Mouse (Mus musculus): ENCODE data around the gene Ptx4. TPM values are rescaled to one million over a fixed set of nuclear protein-coding genes. Genes with fewer than 3 reads are reported as not detected.
A peak's percentile ranks its signal among the peaks of the same experiment; 100 is the strongest.

The Ptx4 gene
- polyA plus RNA-seq, 1 experiment from 2014 or later = not detected

GRCm38 (mm10) chr17:25096221-25096620 lies 24.3 kb upstream of the Ptx4 start:
- H3K4me2 ChIP-seq = no peak overlapping the region
- H3K27ac ChIP-seq = no peak overlapping the region
- peaks cover 78% of the 10 kb centered on the region for H3K36me3 ChIP-seq

GRCm38 (mm10) chr17:25100052-25100451 lies 20.5 kb upstream of the Ptx4 start:
- H3K9me3 ChIP-seq = no peaks in the 10 kb centered on the region
- H3K4me2 ChIP-seq = no peak overlapping the region
- H3K4me1 ChIP-seq (replicated peaks) = no peaks in the 10 kb centered on the region
- H3K27ac ChIP-seq = no peak overlapping the region
- no peak for ATAC-seq (ENCODE audit: low FRiP score)
- no peak overlapping the region for H3K4me3 ChIP-seq
- no peaks in the 10 kb centered on the region for H3K27me3 ChIP-seq
- peaks cover 81% of the 10 kb centered on the region for H3K36me3 ChIP-seq
- 94% methylated on average over 6 of the region's 6 CpGs for WGBS
- H3K9ac ChIP-seq = no peak overlapping the region

More at GRCm38 (mm10) chr17:25096221-25096620, 24.3 kb upstream of the Ptx4 start:
- no peak overlapping the region for H3K9ac ChIP-seq
- H3K9me3 ChIP-seq = no peaks in the 10 kb centered on the region
- H3K4me3 ChIP-seq = no peak overlapping the region
- no peaks in the 10 kb centered on the region for H3K4me1 ChIP-seq (replicated peaks)
- 94% methylated on average over 2 of the region's 2 CpGs for WGBS
- H3K27me3 ChIP-seq = no peaks in the 10 kb centered on the region
- no peak for ATAC-seq (ENCODE audit: low FRiP score)

GRCm38 (mm10) chr17:25101338-25101737 lies 19.2 kb upstream of the Ptx4 start:
- Histone ChIP-seq H3K4me1 (replicated peaks) (no peaks in the 10 kb centered on the region), H3K4me3 (no peak overlapping the region), H3K9ac (no peak overlapping the region), H3K27me3 (no peaks in the 10 kb centered on the region), H3K9me3 (no peaks in the 10 kb centered on the region), H3K4me2 (no peak overlapping the region), H3K36me3 (peaks cover 93% of the 10 kb centered on the region), H3K27ac (no peak overlapping the region)
- ATAC-seq (ENCODE audit: low FRiP score) = no peak
- 95% methylated on average over 11 of the region's 11 CpGs for WGBS

- H3K9me3 ChIP-seq = no peaks in the 10 kb centered on the region
- no peak overlapping the region for H3K27ac ChIP-seq
- H3K4me2 ChIP-seq = no peak overlapping the region
- H3K4me3 ChIP-seq = no peak overlapping the region
- no peak overlapping the region for H3K9ac ChIP-seq
- peaks cover 7% of the 10 kb centered on the region for H3K4me1 ChIP-seq (replicated peaks)
- H3K27me3 ChIP-seq = no peaks in the 10 kb centered on the region
- H3K36me3 ChIP-seq = peaks cover 88% of the 10 kb centered on the region
- 95% methylated on average over 6 of the region's 16 CpGs for WGBS
- no peak for ATAC-seq (ENCODE audit: low FRiP score)
These were observed 12.8 kb upstream of the Ptx4 start for GRCm38 (mm10) chr17:25107786-25108185.

- Histone ChIP-seq H3K4me1 (replicated peaks) (peaks cover 12% of the 10 kb centered on the region), H3K4me2 (no peak overlapping the region), H3K9me3 (no peaks in the 10 kb centered on the region), H3K36me3 (peaks cover 80% of the 10 kb centered on the region), H3K4me3 (no peak overlapping the region), H3K27ac (no peak overlapping the region), H3K9ac (no peak overlapping the region), H3K27me3 (no peaks in the 10 kb centered on the region)
- ATAC-seq (ENCODE audit: low FRiP score) = no peak
- WGBS = 83% methylated on average over 2 of the region's 2 CpGs
These were observed 11.0 kb upstream of the Ptx4 start for GRCm38 (mm10) chr17:25109578-25109977.

GRCm38 (mm10) chr17:25110590-25110989 lies 10.0 kb upstream of the Ptx4 start:
- no peaks in the 10 kb centered on the region for H3K27me3 ChIP-seq
- H3K36me3 ChIP-seq = peaks cover 70% of the 10 kb centered on the region
- H3K9me3 ChIP-seq = no peaks in the 10 kb centered on the region
- no peak for ATAC-seq (ENCODE audit: low FRiP score)
- H3K9ac ChIP-seq = no peak overlapping the region
- peaks cover 19% of the 10 kb centered on the region for H3K4me1 ChIP-seq (replicated peaks)
- WGBS = 94% methylated on average over 6 of the region's 6 CpGs
- H3K4me2 ChIP-seq = no peak overlapping the region
- no peak overlapping the region for H3K4me3 ChIP-seq
- H3K27ac ChIP-seq = no peak overlapping the region

- no peak overlapping the region for H3K4me2 ChIP-seq
- peaks cover 22% of the 10 kb centered on the region for H3K4me1 ChIP-seq (replicated peaks)
- ATAC-seq (ENCODE audit: low FRiP score) = no peak
- peaks cover 63% of the 10 kb centered on the region for H3K36me3 ChIP-seq
- H3K27ac ChIP-seq = no peak overlapping the region
- 94% methylated on average over 5 of the region's 5 CpGs for WGBS
- no peaks in the 10 kb centered on the region for H3K27me3 ChIP-seq
- H3K9me3 ChIP-seq = no peaks in the 10 kb centered on the region
- H3K4me3 ChIP-seq = no peak overlapping the region
- no peak overlapping the region for H3K9ac ChIP-seq
These were observed 9.3 kb upstream of the Ptx4 start for GRCm38 (mm10) chr17:25111220-25111619.

GRCm38 (mm10) chr17:25111739-25112422 lies 8.7 kb upstream of the Ptx4 start:
- H3K4me2 ChIP-seq = no peak overlapping the region
- no peak overlapping the region for H3K27ac ChIP-seq
- H3K9ac ChIP-seq = no peak overlapping the region; the same call in 1 of the 2 replicates
- ATAC-seq (ENCODE audit: low FRiP score) = no peak
- H3K4me1 ChIP-seq (replicated peaks) = peaks cover 24% of the 10 kb centered on the region
- 87% methylated on average over 8 of the region's 8 CpGs for WGBS
- no peaks in the 10 kb centered on the region for H3K9me3 ChIP-seq
- no peaks in the 10 kb centered on the region for H3K27me3 ChIP-seq
- H3K4me3 ChIP-seq = no peak overlapping the region
- peaks cover 57% of the 10 kb centered on the region for H3K36me3 ChIP-seq

- ATAC-seq (ENCODE audit: low FRiP score) = no peak
- H3K4me3 ChIP-seq = no peak overlapping the region
- H3K36me3 ChIP-seq = peaks cover 51% of the 10 kb centered on the region
- H3K27ac ChIP-seq = no peak overlapping the region
- peaks cover 24% of the 10 kb centered on the region for H3K4me1 ChIP-seq (replicated peaks)
- WGBS = 85% methylated on average over 3 of the region's 3 CpGs
- no peak overlapping the region; the same call in 1 of the 2 replicates for H3K9ac ChIP-seq
- no peaks in the 10 kb centered on the region for H3K9me3 ChIP-seq
- no peaks in the 10 kb centered on the region for H3K27me3 ChIP-seq
- no peak overlapping the region for H3K4me2 ChIP-seq
These were observed 8.1 kb upstream of the Ptx4 start for GRCm38 (mm10) chr17:25112423-25112810.

GRCm38 (mm10) chr17:25114908-25115645 lies 5.5 kb upstream of the Ptx4 start:
- H3K4me1 ChIP-seq (replicated peaks) = peaks cover 24% of the 10 kb centered on the region
- H3K36me3 ChIP-seq = peaks cover 26% of the 10 kb centered on the region
- 14% methylated on average over 23 of the region's 23 CpGs for WGBS
- H3K4me3 ChIP-seq = peak overlapping the region; percentile 64
- H3K4me2 ChIP-seq = peak overlapping the region; percentile 92
- peak overlapping the region; percentile 89 for H3K27ac ChIP-seq
- peaks cover 6% of the 10 kb centered on the region; the same call in 1 of the 2 replicates for H3K27me3 ChIP-seq
- H3K9me3 ChIP-seq = no peaks in the 10 kb centered on the region
- H3K9ac ChIP-seq = peak overlapping the region; percentile 83
- ATAC-seq (ENCODE audit: low FRiP score) = peak; percentile 69

- Histone ChIP-seq H3K4me2 (peak within 1 kb of the TSS; percentile 92), H3K4me1 (replicated peaks) (peaks cover 24% of the 10 kb centered on the region), H3K9ac (peak within 1 kb of the TSS; percentile 83), H3K27ac (peak within 1 kb of the TSS; percentile 89), H3K9me3 (no peaks in the 10 kb centered on the region), H3K36me3 (peaks cover 18% of the 10 kb centered on the region), H3K27me3 (peaks cover 10% of the 10 kb centered on the region; the same call in 1 of the 2 replicates), H3K4me3 (peak within 1 kb of the TSS; percentile 64)
- peak; percentile 95 for ATAC-seq (ENCODE audit: low FRiP score)
- WGBS = 5% methylated on average over 40 of the region's 40 CpGs
These were observed 4.7 kb upstream of the Ptx4 start, which contains the start of gene Telo2 for GRCm38 (mm10) chr17:25115664-25116432. Gene Telo2 (minus strand): TSS chr17:25115967.

GRCm38 (mm10) chr17:25117263-25117662 lies 3.3 kb upstream of the Ptx4 start:
- Histone ChIP-seq H3K4me3 (no peak overlapping the region), H3K4me2 (no peak overlapping the region), H3K9me3 (no peaks in the 10 kb centered on the region), H3K9ac (no peak overlapping the region), H3K27ac (no peak overlapping the region), H3K27me3 (peaks cover 19% of the 10 kb centered on the region), H3K36me3 (peaks cover 10% of the 10 kb centered on the region; the same call in 1 of the 2 replicates), H3K4me1 (replicated peaks) (peaks cover 22% of the 10 kb centered on the region)
- 37% methylated on average over 4 of the region's 4 CpGs for WGBS
- ATAC-seq (ENCODE audit: low FRiP score) = no peak

All from hindbrain, embryonic 13.5 days (tissue).